Mouse (Mus musculus) hindbrain, postnatal 0 days (tissue): ENCODE results near the gene Pitpnm2. TPM values are rescaled to one million over a fixed set of nuclear protein-coding genes. Genes with fewer than 3 reads are reported as not detected.
A peak's percentile ranks its signal among the peaks of the same experiment; 100 is the strongest.

ENCODE experiments used
- ATAC-seq: fragments of 200-750 bp; cut with Nextera tagmentation; 2 replicates; pipeline ENCODE4 v1.8.0; 2017; ENCODE audit warnings: mild to moderate bottlenecking, moderate TSS enrichment, moderate library complexity
- DNase-seq: peaks from one replicate; pipeline ENCODE4 v3.0.0-alpha.2; 2015; ENCODE audit warnings: low spot score
- H3K27ac ChIP-seq: fragments of 300-500 bp; sonication (generic); 2 replicates; pipeline ENCODE4 v1.5.1; 2014; ENCODE audit warnings: mild to moderate bottlenecking
- H3K27me3 ChIP-seq: fragments of 300-500 bp; sonication (generic); 2 replicates; pipeline ENCODE4 v1.6.1; 2014; ENCODE audit warnings: low read length, mixed read lengths; ENCODE audit not compliant: insufficient read depth
- H3K36me3 ChIP-seq: fragments of 300-500 bp; sonication (generic); 2 replicates; pipeline ENCODE4 v1.6.1; 2014; ENCODE audit warnings: low read length, mixed read lengths; ENCODE audit not compliant: insufficient read depth
- H3K4me1 ChIP-seq: fragments of 300-500 bp; sonication (generic); 2 replicates; pipeline ENCODE4 v1.6.1; 2014; ENCODE audit warnings: antibody characterized with exemption, low read length, mixed read lengths; ENCODE audit not compliant: insufficient read depth
- H3K4me2 ChIP-seq: fragments of 300-500 bp; sonication (generic); 2 replicates; pipeline ENCODE4 v1.6.1; 2014; ENCODE audit warnings: low read depth, mild to moderate bottlenecking, low read length, moderate library complexity, mixed read lengths
- H3K4me3 ChIP-seq: fragments of 300-500 bp; sonication (generic); 2 replicates; pipeline ENCODE4 v1.5.1; 2014; ENCODE audit warnings: low read length
- H3K9ac ChIP-seq: fragments of 300-500 bp; sonication (generic); replicated peaks from 2 replicates; pipeline ENCODE4 v1.6.1; 2014; ENCODE audit warnings: mild to moderate bottlenecking, low read length, moderate library complexity, mixed read lengths
- H3K9me3 ChIP-seq: fragments of 300-500 bp; sonication (generic); 2 replicates; pipeline ENCODE4 v1.6.1; 2016; ENCODE audit warnings: low read length, mixed read lengths
- CTCF ChIP-seq: IDR thresholded peaks from 2 replicates; pipeline ENCODE4 v1.5.1; 2016; ENCODE audit warnings: antibody characterized with exemption, control low read depth, low read depth
- WGBS: fragments of 180-500 bp; shearing (Covaris S2); extraction: QIAGEN DNeasy Blood & Tissue Kit; methylation state at CpG from one replicate; pipeline ENCODE4 v1.1.7; 2014; 5-methylcytosine and 5-hydroxymethylcytosine counted together
- polyA plus RNA-seq: library from polyadenylated mRNA; unstranded; fragments of >200 nt; fragmentation: Nextera tagmentation; extraction: Ambion mirVana; gene quantifications from 2 replicates; pipeline ENCODE4 v1.2.1, GENCODE M21; 2015
- total RNA-seq: library from RNA; depleted of rRNA; stranded (reverse); fragments of >200 nt; gene quantifications from 2 replicates; pipeline ENCODE4 v1.2.3, GENCODE M21; 2014

Gene Pitpnm2
- total and polyA plus RNA-seq, 2 experiments from 2014 or later, result 7.6 to 43.9 TPM

DNA sequence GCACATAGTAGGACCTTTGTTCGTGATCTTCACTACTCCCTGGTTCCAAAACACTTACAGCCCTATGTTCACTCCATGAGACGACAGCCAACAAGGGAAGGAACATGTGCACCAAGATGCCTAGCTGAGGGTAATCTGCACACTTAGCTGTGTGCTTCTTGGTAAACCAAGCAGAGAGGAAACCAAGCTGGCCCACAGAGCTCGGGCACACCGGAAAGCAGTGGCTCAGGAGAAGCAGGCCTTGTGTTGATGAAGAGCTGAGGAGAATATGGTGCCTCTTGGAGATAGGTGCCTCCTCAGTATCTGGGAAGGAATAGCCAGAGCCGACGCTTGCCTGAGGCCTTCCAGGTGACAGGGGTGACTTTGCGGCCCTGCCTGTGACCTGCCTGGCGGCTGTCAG is 26.0 kb downstream of the Pitpnm2 start:
- 91% methylated on average over 8 of the region's 8 CpGs for WGBS
- H3K9ac ChIP-seq, result no peak overlapping the region
- ATAC-seq (no peak), DNase-seq (no peak)
- no peak overlapping the region for H3K27ac ChIP-seq
- no peaks in the 10 kb centered on the region for H3K27me3 ChIP-seq
- H3K4me3 ChIP-seq, result no peak overlapping the region
- no peak for TF ChIP-seq CTCF
- H3K4me1 ChIP-seq, result peaks cover 25% of the 10 kb centered on the region
- H3K36me3 ChIP-seq, result no peaks in the 10 kb centered on the region
- H3K9me3 ChIP-seq, result no peaks in the 10 kb centered on the region
- H3K4me2 ChIP-seq, result no peak overlapping the region

DNA sequence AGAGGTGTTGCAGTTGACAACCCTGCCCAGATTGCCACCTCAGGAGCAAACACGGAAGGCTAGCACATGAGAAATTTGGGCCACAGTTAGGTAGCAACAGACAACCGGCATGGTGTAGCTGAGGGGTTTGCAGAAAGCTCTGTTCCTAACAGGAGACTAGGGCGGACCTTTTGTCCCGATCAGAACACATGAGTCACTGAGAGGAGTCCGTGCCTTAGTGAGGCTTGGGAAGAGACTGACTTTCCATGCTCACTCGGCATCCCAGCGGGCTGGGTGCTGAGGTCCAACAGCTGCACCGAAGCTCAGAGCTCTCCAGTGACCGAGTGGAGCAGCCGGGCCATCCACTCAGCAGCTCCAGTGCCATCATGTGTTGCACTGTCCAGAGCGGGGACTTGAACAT is 26.9 kb downstream of the Pitpnm2 start:
- no peaks in the 10 kb centered on the region for H3K27me3 ChIP-seq
- H3K4me1 ChIP-seq, result peaks cover 23% of the 10 kb centered on the region
- H3K9me3 ChIP-seq, result no peaks in the 10 kb centered on the region
- no peak for TF ChIP-seq CTCF
- no peak overlapping the region for H3K27ac ChIP-seq
- H3K36me3 ChIP-seq, result no peaks in the 10 kb centered on the region
- ATAC-seq (no peak), DNase-seq (no peak)
- no peak overlapping the region; the same call in 1 of the 2 replicates for H3K9ac ChIP-seq
- 94% methylated on average over 11 of the region's 11 CpGs for WGBS
- H3K4me2 ChIP-seq, result no peak overlapping the region
- H3K4me3 ChIP-seq, result no peak overlapping the region

DNA sequence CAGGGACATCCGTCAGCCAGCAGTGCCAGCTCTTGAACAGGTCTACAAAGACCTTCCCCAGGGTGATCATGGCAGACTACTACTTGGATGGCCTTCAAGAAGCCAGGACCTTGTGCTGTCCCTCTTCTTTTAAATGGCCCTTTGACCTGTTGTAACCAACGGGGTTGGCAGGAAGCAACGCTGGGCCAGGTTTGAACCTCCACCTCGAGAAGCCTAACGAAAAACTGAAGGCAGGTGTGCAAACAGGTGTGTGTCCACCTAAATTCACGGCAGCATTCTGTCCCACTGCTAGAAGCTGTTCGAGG is 27.9 kb downstream of the Pitpnm2 start:
- Histone ChIP-seq H3K4me1 (peaks cover 22% of the 10 kb centered on the region), H3K9me3 (no peaks in the 10 kb centered on the region), H3K36me3 (no peaks in the 10 kb centered on the region), H3K4me2 (no peak overlapping the region), H3K27me3 (no peaks in the 10 kb centered on the region), H3K9ac (no peak overlapping the region), H3K4me3 (no peak overlapping the region), H3K27ac (no peak overlapping the region)
- ATAC-seq (no peak), DNase-seq (no peak)
- no peak for TF ChIP-seq CTCF
- WGBS, result 72% methylated on average over 7 of the region's 7 CpGs

DNA sequence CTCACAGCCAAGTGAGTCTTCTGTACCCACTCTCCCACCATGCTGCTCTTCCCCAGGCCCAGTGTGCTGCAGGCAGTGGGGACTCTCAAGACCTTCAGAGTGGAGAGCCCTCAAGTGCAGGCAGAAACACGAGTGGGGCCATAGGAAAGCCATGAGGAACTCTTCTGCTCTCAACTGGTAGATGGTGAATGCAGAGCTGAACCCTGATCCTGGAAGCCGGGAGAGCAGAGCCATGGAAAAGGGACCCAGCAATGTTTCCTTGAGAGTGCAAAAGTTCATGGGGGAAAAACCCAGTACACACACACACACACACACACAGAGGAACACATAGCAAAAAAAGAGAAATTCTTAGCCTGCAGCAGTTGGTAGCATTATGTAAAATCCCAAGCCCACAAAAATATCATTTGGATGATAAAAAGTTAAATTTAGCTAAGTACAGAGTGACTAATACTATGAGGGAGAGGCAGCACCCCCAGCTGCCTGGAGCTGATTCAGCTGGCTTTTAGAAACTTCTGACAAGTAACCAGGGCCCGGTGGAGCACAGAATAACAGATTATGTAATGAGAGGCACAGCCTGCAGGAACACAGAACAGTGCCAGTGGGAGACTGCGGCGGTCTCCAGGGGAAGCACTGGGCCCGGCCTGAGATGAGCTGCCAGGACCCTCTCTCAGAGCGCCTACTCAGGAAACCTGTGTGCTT is 28.4 kb downstream of the Pitpnm2 start:
- peak; percentile 11; the same call in 1 of the 2 replicates for TF ChIP-seq CTCF
- no peak overlapping the region for H3K9ac ChIP-seq
- H3K27ac ChIP-seq, result no peak overlapping the region
- no peak overlapping the region for H3K4me3 ChIP-seq
- DNase-seq (peak; percentile 69), ATAC-seq (peak; percentile 79; the same call in 1 of the 2 replicates)
- WGBS, result 38% methylated on average over 7 of the region's 7 CpGs
- no peaks in the 10 kb centered on the region for H3K27me3 ChIP-seq
- H3K9me3 ChIP-seq, result no peaks in the 10 kb centered on the region
- no peak overlapping the region for H3K4me2 ChIP-seq
- H3K36me3 ChIP-seq, result no peaks in the 10 kb centered on the region
- peaks cover 22% of the 10 kb centered on the region for H3K4me1 ChIP-seq

DNA sequence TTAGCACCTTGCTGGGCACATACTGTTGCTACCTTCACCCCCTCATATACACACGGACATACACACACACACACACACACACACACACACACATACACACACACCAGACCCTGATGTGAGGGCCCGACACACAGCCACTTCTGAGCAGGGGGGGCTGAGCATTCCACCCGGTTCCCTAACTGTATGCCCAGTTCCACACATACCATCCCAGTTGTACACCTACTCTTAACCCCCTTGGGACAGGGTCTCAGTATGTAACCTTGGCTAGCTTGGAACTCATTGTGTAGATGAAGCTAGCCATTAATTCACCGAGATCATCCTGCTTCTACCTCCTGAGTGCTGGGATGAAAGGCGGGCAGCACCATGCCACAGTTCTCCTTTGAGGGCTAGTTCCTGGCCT is 29.0 kb downstream of the Pitpnm2 start:
- ATAC-seq, result no peak
- Histone ChIP-seq H3K9ac (no peak overlapping the region), H3K4me3 (no peak overlapping the region), H3K9me3 (no peaks in the 10 kb centered on the region), H3K4me2 (no peak overlapping the region), H3K27me3 (no peaks in the 10 kb centered on the region), H3K27ac (no peak overlapping the region), H3K4me1 (peaks cover 22% of the 10 kb centered on the region), H3K36me3 (no peaks in the 10 kb centered on the region)
- WGBS, result 90% methylated on average over 5 of the region's 5 CpGs
- no peak for DNase-seq
- TF ChIP-seq CTCF, result no peak

DNA sequence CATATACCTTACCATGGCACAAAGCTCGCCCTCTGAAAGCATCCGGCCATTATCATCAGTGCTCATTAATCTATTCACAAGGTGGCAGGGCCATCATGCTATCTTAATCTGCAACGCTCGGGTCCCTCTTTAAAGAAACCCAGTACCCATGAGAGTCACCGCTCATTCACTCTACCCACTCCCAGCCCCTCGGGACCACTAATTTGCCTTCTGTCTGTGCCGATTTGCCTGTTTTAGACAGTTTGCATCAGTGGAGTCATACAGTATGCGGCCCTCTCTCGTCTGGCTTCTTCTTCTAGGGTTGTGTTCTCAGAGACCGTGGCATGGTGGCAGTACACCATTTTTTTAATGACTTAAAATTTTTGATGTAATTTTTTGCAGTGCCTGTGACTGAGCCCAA is 30.1 kb downstream of the Pitpnm2 start:
- Histone ChIP-seq H3K36me3 (no peaks in the 10 kb centered on the region), H3K9me3 (no peaks in the 10 kb centered on the region), H3K4me2 (no peak overlapping the region), H3K4me1 (peaks cover 22% of the 10 kb centered on the region), H3K9ac (no peak overlapping the region), H3K4me3 (no peak overlapping the region), H3K27me3 (no peaks in the 10 kb centered on the region), H3K27ac (no peak overlapping the region)
- DNase-seq (no peak), ATAC-seq (no peak)
- WGBS, result 48% methylated on average over 10 of the region's 10 CpGs
- no peak for TF ChIP-seq CTCF

DNA sequence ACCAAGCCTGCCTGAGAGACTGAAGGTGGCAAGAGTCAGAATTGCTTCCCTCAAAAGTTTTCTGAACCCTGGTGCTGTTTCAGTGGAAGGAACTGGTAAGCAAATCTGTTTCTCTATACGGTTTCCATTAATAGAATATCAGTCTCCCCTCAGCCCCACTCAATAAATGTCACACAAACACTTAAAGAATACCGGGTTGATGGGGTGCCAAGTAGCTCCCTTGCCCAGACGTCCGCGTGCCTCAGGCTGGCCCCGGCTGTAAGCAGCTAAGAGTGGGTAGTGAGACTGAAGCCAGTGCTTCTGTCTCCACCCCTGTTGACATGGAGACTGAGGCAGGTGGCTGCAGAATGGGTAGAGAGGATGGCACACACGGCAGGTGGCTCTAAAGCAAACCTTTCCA is 30.6 kb downstream of the Pitpnm2 start:
- no peaks in the 10 kb centered on the region for H3K27me3 ChIP-seq
- TF ChIP-seq CTCF, result no peak
- 0 out of 2 replicates have a peak overlapping the region, but pooled peaks have one; percentile 5 for H3K9ac ChIP-seq
- peaks cover 18% of the 10 kb centered on the region for H3K4me1 ChIP-seq
- no peaks in the 10 kb centered on the region for H3K36me3 ChIP-seq
- DNase-seq (no peak), ATAC-seq (no peak)
- no peaks in the 10 kb centered on the region for H3K9me3 ChIP-seq
- no peak overlapping the region for H3K27ac ChIP-seq
- H3K4me2 ChIP-seq, result no peak overlapping the region
- 34% methylated on average over 7 of the region's 7 CpGs for WGBS
- H3K4me3 ChIP-seq, result no peak overlapping the region
